Comparison of ENCODE assay signal across 26 mouse cellular contexts in the genomic region with DNA sequence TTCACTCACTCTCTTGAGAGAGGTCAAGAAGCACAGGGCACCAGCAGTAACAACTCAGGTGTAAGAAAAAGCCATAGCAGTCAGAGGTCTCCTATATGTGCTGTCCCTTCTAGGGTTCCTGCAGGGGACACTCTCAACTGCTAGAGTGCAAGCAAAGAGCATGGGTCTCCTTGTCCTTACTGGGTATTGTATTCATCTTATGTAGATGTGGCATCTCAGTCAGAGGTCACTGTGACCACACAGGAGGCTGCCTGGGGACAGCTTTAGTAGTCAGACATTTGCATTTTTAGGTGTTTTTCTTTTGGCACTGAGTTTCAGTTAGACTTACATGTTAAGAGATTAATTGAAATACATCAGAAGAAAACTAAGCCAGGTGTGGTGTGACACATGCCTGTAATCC.
"Had no signal": no experiment of that assay in that cellular context is flagged by ENCODE, and none has a peak within 500 bp of the region (broad histone marks: within the 10 kb centered on the region; RNA-seq: fewer than 3 reads in every experiment).

No protein-coding gene starts in this region.

- H3K4me2 ChIP-seq: embryonic facial prominence, embryonic 12.5 days; embryonic facial prominence, embryonic 13.5 days; embryonic facial prominence, embryonic 15.5 days; forebrain, embryonic 12.5 days; forebrain, embryonic 13.5 days; forebrain, embryonic 15.5 days had no signal

- H3K4me1 ChIP-seq: forebrain, embryonic 12.5 days; forebrain, embryonic 15.5 days had no signal

- H3K27me3 ChIP-seq: embryonic facial prominence, embryonic 12.5 days; embryonic facial prominence, embryonic 13.5 days; embryonic facial prominence, embryonic 15.5 days; forebrain, embryonic 12.5 days; forebrain, embryonic 13.5 days; forebrain, embryonic 15.5 days had no signal

- H3K9ac ChIP-seq: embryonic facial prominence, embryonic 12.5 days; embryonic facial prominence, embryonic 13.5 days; embryonic facial prominence, embryonic 15.5 days; forebrain, embryonic 12.5 days; forebrain, embryonic 13.5 days; forebrain, embryonic 15.5 days; forebrain, postnatal 0 days had no signal

- DNase-seq: cerebellum, adult 8-10 months; cerebellum, adult 9-10 months; cerebellum, adult 9-11 months; cerebellum, postnatal 10 days; cerebellum, postnatal 14 days; cerebellum, postnatal 25 days; cerebellum, postnatal 36 days; embryo, embryonic 11 days; forebrain, postnatal 0 days; gastrocnemius, adult 2 months; gastrocnemius, postnatal 10 days; gastrocnemius, postnatal 25 days; gastrocnemius, postnatal 36 days; heart, adult 11 months; heart, adult 18-20 months; heart, adult 2 months had no signal

- H3K36me3 ChIP-seq: forebrain, embryonic 15.5 days had no signal

- ATAC-seq: forebrain, embryonic 13.5 days; forebrain, embryonic 14.5 days; forebrain, embryonic 15.5 days; forebrain, embryonic 16.5 days; forebrain, postnatal 0 days had no signal

- H3K4me3 ChIP-seq: embryonic facial prominence, embryonic 12.5 days; embryonic facial prominence, embryonic 13.5 days; embryonic facial prominence, embryonic 15.5 days; erythroblast, embryonic 14.5 days; forebrain, embryonic 10.5 days; forebrain, embryonic 12.5 days; forebrain, embryonic 13.5 days; forebrain, embryonic 15.5 days; gastrocnemius, adult 2 months; heart, adult 2 months had no signal

- H3K9me3 ChIP-seq: embryonic facial prominence, embryonic 12.5 days; embryonic facial prominence, embryonic 13.5 days; embryonic facial prominence, embryonic 15.5 days; forebrain, embryonic 10.5 days; forebrain, embryonic 12.5 days; forebrain, embryonic 13.5 days; forebrain, embryonic 15.5 days had no signal

- H3K27ac ChIP-seq: embryonic facial prominence, embryonic 12.5 days; embryonic facial prominence, embryonic 13.5 days; embryonic facial prominence, embryonic 15.5 days; forebrain, embryonic 10.5 days; forebrain, embryonic 12.5 days; forebrain, embryonic 13.5 days; forebrain, embryonic 15.5 days; gastrocnemius, adult 2 months; heart, adult 2 months had no signal
